Mouse (Mus musculus): ENCODE measurements around the gene Fam222a. TPM values are rescaled to one million over a fixed set of nuclear protein-coding genes. Genes with fewer than 3 reads are reported as not detected.
A peak's percentile ranks its signal among the peaks of the same experiment; 100 is the strongest.

Fam222a gene
- polyA plus RNA-seq, 1 experiment from 2014 or later = 8.3 TPM

DNA sequence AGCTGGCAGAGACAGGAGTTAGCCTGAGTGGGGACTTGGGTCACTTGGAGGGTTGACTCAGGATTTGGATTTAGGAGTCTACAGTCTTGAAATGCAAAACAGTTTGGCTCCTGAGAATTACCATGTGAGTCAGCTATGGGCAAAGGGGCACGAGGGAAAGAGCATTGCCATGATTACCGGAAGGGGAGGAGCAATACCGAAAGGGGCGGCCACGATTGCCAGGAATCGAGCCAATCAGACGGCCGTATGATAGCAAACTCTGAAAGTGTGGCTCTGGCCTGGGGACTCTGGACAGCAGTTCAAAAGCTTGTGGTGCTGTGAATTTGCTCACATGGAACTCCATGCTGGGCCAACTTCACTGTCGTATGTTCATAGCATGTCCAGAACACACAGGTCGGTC is 18.8 kb upstream of the Fam222a start:
- H3K4me1 ChIP-seq (replicated peaks) = peaks cover 17% of the 10 kb centered on the region
- H3K27ac ChIP-seq (replicated peaks) = no peak overlapping the region
- H3K4me2 ChIP-seq = no peak overlapping the region
- H3K9ac ChIP-seq = no peak overlapping the region
- H3K9me3 ChIP-seq = no peaks in the 10 kb centered on the region
- no peaks in the 10 kb centered on the region for H3K36me3 ChIP-seq
- ATAC-seq (ENCODE audit: low FRiP score, low read depth) = no peak
- WGBS = 94% methylated on average over 10 of the region's 10 CpGs
- H3K27me3 ChIP-seq = no peaks in the 10 kb centered on the region
- no peak overlapping the region for H3K4me3 ChIP-seq

DNA sequence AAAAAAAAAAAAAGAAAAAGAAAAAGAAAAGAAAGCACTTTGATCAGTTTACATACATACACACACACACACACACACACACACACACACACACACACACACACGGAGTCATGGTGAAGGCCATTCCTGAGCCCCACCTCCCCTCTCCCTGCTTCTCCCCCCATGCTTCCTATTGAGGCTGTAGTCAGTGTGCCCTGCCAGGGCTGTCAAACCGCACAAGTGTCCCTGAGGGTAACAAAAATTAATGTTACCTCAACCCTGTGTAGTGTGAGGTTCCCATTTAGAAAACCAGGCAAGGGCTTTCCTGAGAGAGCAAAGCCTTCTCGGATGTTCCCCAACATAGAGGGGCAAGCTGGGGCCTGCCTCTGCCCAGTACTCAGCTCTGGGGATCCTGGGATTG is 18.0 kb upstream of the Fam222a start:
- H3K27me3 ChIP-seq = no peaks in the 10 kb centered on the region
- no peak overlapping the region for H3K4me2 ChIP-seq
- H3K9ac ChIP-seq = no peak overlapping the region
- H3K4me3 ChIP-seq = no peak overlapping the region
- WGBS = 63% methylated on average over 3 of the region's 3 CpGs
- no peaks in the 10 kb centered on the region for H3K9me3 ChIP-seq
- H3K4me1 ChIP-seq (replicated peaks) = peaks cover 18% of the 10 kb centered on the region
- H3K27ac ChIP-seq (replicated peaks) = no peak overlapping the region
- ATAC-seq (ENCODE audit: low FRiP score, low read depth) = no peak
- H3K36me3 ChIP-seq = no peaks in the 10 kb centered on the region

DNA sequence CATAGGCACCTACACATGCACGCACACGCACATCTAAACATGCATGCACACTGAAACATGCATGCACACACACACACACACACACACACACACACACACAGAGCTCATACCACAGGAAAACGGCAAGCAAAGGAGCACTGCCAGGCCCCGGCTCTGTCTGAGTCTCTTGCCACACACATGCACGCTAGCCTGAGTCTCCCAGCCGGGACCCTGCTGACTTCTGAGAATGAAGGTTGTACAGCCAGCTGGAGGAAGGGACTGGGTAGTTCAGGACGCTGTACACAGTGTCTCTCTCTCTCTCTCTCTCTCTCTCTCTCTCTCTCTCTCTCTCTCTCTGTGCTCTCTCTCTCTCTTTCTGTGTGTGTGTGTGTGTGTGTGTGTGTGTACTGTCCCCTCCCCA is 17.4 kb upstream of the Fam222a start:
- no peak for ATAC-seq (ENCODE audit: low FRiP score, low read depth)
- no peaks in the 10 kb centered on the region for H3K27me3 ChIP-seq
- WGBS = 48% methylated on average over 7 of the region's 7 CpGs

DNA sequence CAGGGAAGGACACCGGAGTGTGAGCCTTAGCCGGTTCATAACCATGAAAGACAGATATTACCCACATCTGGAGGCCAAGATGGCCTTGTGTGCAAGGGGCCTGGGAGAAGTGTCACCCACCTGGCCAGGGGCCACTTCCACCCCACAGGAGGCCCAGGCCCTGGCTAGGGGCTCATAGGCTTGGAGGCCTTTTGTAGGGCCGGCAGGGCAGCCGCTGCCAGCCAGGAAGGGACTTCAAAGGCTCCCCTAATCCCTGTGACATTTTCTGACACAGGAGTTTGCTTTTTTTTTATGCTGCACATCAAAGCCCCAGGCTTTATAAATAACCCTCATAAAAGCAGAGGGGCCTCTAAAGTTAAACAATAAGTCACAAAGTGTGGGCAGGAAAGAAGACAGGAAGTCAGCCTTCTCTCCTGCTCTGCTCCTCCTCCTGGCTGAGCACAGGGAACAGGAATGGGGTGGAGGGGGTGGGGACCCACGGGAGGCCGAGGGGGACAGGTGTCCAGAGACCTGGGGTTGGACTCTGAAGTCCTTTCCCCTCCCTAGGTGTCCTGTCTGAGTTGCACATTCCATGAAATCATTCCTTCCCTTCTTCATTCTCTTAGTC is 16.8 kb upstream of the Fam222a start:
- Histone ChIP-seq H3K27me3 (no peaks in the 10 kb centered on the region), H3K27ac (replicated peaks) (no peak overlapping the region), H3K4me1 (replicated peaks) (peaks cover 18% of the 10 kb centered on the region), H3K36me3 (no peaks in the 10 kb centered on the region), H3K9ac (no peak overlapping the region), H3K4me3 (no peak overlapping the region), H3K9me3 (no peaks in the 10 kb centered on the region), H3K4me2 (no peak overlapping the region)
- 32% methylated on average over 6 of the region's 6 CpGs for WGBS
- ATAC-seq (ENCODE audit: low FRiP score, low read depth) = no peak

More for the DNA sequence above, 17.4 kb upstream of the Fam222a start:
- H3K4me2 ChIP-seq = no peak overlapping the region
- no peaks in the 10 kb centered on the region for H3K36me3 ChIP-seq
- no peaks in the 10 kb centered on the region for H3K9me3 ChIP-seq
- H3K27ac ChIP-seq (replicated peaks) = no peak overlapping the region
- H3K9ac ChIP-seq = no peak overlapping the region
- H3K4me1 ChIP-seq (replicated peaks) = peaks cover 18% of the 10 kb centered on the region
- no peak overlapping the region for H3K4me3 ChIP-seq

DNA sequence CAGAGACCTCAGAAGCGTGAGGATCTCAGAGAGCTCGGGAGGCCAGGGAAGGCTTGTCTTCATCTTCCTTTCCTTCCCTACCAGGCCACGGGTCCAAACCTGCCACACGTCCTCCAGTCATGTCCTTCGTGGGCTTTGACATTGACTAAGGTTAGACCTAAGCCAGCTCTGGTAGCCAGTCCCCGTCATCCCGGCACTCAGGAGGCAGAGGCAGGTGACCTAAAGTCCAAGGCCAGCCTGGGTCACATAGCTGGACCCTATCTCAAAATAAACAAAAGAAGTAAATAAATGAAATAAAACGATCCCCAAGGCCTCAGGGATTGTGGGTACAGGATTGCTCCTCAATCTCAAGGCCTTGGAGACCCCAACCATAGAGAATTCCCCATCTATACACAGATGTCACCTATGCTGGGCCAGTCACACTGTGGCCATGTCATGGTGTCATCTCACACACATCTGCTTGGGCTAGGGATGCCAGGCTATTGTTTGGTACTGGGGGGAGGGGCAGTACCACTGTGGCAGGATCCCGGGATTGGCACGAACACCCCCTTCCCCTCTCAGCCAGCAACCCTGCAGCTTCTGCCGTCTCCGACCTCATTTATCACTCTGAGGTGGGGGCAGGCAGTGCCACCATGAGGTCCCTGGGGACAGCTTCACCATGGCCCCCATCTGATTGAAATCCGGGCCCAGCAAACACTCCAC is 15.2 kb upstream of the Fam222a start:
- H3K4me1 ChIP-seq (replicated peaks) = peaks cover 18% of the 10 kb centered on the region
- H3K36me3 ChIP-seq = no peaks in the 10 kb centered on the region
- peak; percentile 60 for ATAC-seq (ENCODE audit: low FRiP score, low read depth)
- no peak overlapping the region for H3K4me2 ChIP-seq
- H3K27me3 ChIP-seq = no peaks in the 10 kb centered on the region
- H3K9me3 ChIP-seq = no peaks in the 10 kb centered on the region
- no peak overlapping the region for H3K4me3 ChIP-seq
- H3K27ac ChIP-seq (replicated peaks) = 0 out of 2 replicates have a peak overlapping the region, but pooled peaks have one; percentile 25
- 60% methylated on average over 13 of the region's 13 CpGs for WGBS
- H3K9ac ChIP-seq = no peak overlapping the region

DNA sequence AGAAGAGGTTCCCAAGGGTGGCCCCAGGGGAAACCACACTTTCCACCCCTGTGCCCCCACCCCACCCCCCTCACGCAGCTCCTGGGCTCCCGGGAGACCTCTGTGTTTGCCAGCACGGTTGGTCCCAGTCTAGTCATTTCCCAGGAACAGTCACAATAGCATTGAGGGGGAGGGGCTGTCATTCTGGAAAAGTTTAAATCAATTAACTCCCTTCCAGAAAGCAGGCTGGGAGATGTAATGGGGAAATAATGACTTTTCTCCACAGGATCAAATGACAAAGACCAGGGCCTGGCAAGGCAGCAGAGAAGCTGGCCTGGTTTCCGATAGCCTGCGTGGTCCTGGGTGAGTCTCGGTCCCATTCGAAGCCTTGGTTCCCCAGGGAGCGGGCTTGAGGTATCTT is 14.1 kb upstream of the Fam222a start:
- H3K9ac ChIP-seq = no peak overlapping the region
- no peak overlapping the region for H3K27ac ChIP-seq (replicated peaks)
- H3K4me2 ChIP-seq = no peak overlapping the region
- WGBS = 37% methylated on average over 8 of the region's 8 CpGs
- no peaks in the 10 kb centered on the region for H3K9me3 ChIP-seq
- peaks cover 18% of the 10 kb centered on the region for H3K4me1 ChIP-seq (replicated peaks)
- H3K4me3 ChIP-seq = no peak overlapping the region
- H3K27me3 ChIP-seq = no peaks in the 10 kb centered on the region
- no peak for ATAC-seq (ENCODE audit: low FRiP score, low read depth)
- H3K36me3 ChIP-seq = no peaks in the 10 kb centered on the region

DNA sequence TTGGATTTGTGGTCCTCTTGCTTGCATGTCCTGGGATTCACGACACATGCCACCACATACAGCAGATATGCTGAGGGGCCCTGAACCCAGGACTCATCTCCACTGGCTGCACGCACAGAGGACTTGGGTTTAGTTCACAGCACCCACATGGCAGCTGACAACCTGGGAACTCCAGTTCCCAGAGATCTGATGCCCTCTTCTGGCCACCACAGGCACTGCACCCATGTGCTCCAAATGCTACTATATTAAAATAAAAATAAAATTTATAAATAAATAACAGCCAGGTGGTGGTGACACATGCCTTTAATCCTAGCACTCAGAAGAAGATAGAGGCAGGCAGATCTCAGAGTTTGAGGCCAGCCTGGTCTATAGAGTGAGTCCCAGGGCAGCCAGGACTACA is 12.4 kb upstream of the Fam222a start:
- 98% methylated on average over 2 of the region's 2 CpGs for WGBS

DNA sequence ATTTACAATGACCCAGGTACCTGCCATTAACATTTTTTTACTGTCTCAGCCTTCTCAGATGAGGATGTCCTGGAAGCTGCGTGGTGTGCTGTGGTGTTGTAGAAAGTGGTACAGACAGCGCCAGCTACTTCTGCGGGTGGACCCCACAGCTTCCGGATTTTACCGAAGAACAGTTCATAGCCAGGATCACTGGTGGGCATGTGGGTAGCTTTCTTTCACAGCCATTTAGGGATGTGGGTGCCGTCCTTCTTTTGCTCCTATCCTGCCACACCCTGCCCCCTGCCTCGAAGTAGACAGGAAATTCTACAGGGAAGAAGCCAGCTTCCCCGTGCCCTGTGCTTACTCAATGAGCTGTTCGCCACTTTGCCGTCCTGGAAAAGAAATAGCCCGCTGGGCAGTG is 11.7 kb upstream of the Fam222a start:
- Histone ChIP-seq H3K27ac (replicated peaks) (no peak overlapping the region), H3K27me3 (no peaks in the 10 kb centered on the region), H3K9ac (no peak overlapping the region), H3K4me1 (replicated peaks) (peaks cover 14% of the 10 kb centered on the region), H3K9me3 (no peaks in the 10 kb centered on the region), H3K36me3 (no peaks in the 10 kb centered on the region), H3K4me3 (no peak overlapping the region), H3K4me2 (no peak overlapping the region)
- 72% methylated on average over 11 of the region's 11 CpGs for WGBS
- ATAC-seq (ENCODE audit: low FRiP score, low read depth) = no peak

More for the DNA sequence above, 12.4 kb upstream of the Fam222a start:
- Histone ChIP-seq H3K4me3 (no peak overlapping the region), H3K9ac (no peak overlapping the region), H3K4me2 (no peak overlapping the region), H3K27me3 (no peaks in the 10 kb centered on the region), H3K27ac (replicated peaks) (no peak overlapping the region), H3K36me3 (no peaks in the 10 kb centered on the region), H3K9me3 (no peaks in the 10 kb centered on the region), H3K4me1 (replicated peaks) (peaks cover 16% of the 10 kb centered on the region)
- ATAC-seq (ENCODE audit: low FRiP score, low read depth) = no peak

DNA sequence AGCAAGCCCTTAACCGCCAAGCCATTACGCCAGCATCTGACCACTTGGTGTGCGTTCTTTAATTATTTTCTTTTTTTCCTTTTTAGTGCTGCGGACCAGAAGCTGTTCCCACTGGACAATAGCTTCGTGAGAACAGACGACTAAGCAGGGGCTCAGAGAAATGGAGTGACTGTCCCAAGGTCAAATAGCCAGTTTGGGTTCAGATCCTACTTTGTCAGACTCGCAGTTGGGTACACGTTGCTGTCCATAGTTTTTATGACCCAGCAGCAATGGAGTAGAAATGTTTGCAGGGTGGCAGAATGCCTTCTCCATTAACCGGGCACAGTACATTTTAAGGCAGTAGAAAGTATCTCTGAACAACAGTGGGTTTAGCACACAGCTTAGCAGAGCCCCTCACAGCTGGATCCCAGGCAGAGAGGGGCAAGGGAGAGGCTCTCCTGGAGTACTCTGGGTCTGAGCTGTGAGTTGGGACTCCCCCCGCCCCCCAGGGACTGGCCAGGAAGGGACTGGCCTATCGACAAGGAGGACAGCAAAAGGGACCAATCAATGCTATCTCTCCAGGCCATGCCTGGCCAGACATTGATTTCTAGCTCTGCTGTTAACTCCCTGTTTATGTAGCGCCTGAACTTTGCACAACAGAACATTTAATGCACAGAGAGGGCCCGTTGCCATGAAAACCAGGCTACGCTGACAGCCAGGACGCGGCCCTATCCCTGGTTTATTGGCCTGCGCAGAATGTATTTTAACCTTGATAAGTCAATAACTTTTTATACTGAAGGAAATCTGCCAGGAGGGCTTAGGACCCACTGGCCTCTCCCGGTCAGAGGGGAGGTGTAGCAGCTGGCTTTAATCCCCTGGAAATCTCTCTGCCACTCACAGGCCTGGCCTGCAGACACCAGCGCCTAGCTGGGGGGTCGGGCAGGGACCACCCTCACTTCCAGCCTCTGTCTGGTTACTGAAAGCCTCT is 9.8 kb upstream of the Fam222a start:
- Histone ChIP-seq H3K9me3 (no peaks in the 10 kb centered on the region), H3K4me2 (no peak overlapping the region), H3K4me3 (no peak overlapping the region), H3K27me3 (no peaks in the 10 kb centered on the region), H3K4me1 (replicated peaks) (peaks cover 10% of the 10 kb centered on the region), H3K27ac (replicated peaks) (no peak overlapping the region), H3K36me3 (no peaks in the 10 kb centered on the region), H3K9ac (no peak overlapping the region)
- ATAC-seq (ENCODE audit: low FRiP score, low read depth) = no peak
- WGBS = 61% methylated on average over 20 of the region's 20 CpGs

DNA sequence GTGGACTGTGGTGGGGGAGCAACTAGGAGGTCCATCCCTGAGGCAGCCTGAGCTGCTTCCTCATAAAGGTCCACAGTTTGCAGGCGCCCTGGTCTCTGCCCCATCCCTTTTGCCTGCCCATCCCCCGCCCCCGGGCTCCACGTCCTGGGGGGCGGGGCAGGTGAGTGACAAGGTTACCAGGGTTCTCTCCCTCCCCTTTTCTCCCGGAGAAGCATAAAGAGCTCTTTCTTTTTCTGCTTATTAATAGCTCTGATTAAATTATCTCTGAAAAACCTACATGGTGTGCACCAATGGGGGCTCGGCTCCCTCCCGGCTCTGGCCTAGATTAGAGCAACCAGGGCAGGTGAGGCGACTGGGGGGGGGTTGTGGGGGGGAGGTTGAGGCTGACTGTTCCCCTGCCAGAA is 7.3 kb upstream of the Fam222a start:
- H3K9ac ChIP-seq = no peak overlapping the region
- no peaks in the 10 kb centered on the region for H3K36me3 ChIP-seq
- H3K4me1 ChIP-seq (replicated peaks) = peaks cover 4% of the 10 kb centered on the region; the same call in 1 of the 2 replicates
- no peak overlapping the region for H3K4me3 ChIP-seq
- no peak overlapping the region for H3K27ac ChIP-seq (replicated peaks)
- no peaks in the 10 kb centered on the region for H3K27me3 ChIP-seq
- 25% methylated on average over 9 of the region's 9 CpGs for WGBS
- H3K4me2 ChIP-seq = no peak overlapping the region
- peak; percentile 31; the same call in 1 of the 2 replicates for ATAC-seq (ENCODE audit: low FRiP score, low read depth)
- no peaks in the 10 kb centered on the region for H3K9me3 ChIP-seq

DNA sequence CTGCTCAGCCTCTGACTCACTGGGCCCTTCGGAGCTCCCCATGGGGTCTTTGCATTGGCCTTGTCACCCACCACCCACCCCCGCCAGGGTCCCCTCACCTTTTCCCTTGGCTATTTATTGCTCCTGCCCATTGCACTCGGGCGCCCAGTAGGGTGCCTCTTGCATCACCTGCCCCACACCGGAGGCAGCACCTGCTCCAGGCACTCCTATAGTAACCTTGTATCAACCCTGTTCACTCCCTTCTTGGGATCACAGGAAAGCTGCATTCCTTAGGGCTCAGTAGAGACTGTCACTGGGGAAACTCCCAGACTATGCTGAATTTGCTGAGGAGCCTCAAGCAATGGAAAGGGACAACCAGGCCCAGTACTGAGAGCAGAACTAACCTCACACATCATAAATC is 6.9 kb upstream of the Fam222a start:
- Histone ChIP-seq H3K27me3 (no peaks in the 10 kb centered on the region), H3K4me2 (no peak overlapping the region), H3K9me3 (no peaks in the 10 kb centered on the region), H3K4me1 (replicated peaks) (peaks cover 4% of the 10 kb centered on the region; the same call in 1 of the 2 replicates), H3K4me3 (no peak overlapping the region), H3K36me3 (no peaks in the 10 kb centered on the region), H3K27ac (replicated peaks) (no peak overlapping the region), H3K9ac (no peak overlapping the region)
- WGBS = 67% methylated on average over 5 of the region's 5 CpGs
- ATAC-seq (ENCODE audit: low FRiP score, low read depth) = no peak

DNA sequence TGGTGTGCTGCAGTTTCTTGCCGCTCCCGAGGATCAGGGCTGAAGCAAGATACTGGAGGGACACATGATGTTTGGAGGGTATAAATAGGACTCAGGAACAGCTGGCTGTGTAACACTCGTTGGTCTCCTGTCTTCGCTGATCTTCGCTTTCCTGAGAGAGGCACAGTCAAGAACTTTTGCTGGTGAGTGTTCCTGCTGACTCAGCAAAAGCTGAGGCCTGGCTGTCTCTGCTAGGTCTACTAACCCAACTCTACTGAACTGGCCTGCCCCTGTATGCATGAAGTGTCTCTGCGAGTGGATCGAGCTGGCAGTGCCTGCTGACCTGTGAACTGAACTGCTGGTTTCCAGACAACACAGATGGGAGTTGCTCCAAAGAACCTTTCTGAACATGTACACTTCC is 3.8 kb upstream of the Fam222a start:
- peaks cover 15% of the 10 kb centered on the region for H3K4me1 ChIP-seq (replicated peaks)
- H3K27me3 ChIP-seq = no peaks in the 10 kb centered on the region
- no peak for ATAC-seq (ENCODE audit: low FRiP score, low read depth)
- no peak overlapping the region for H3K9ac ChIP-seq
- no peak overlapping the region for H3K4me3 ChIP-seq
- no peak overlapping the region for H3K27ac ChIP-seq (replicated peaks)
- no peaks in the 10 kb centered on the region for H3K9me3 ChIP-seq
- 93% methylated on average over 7 of the region's 7 CpGs for WGBS
- H3K4me2 ChIP-seq = no peak overlapping the region
- no peaks in the 10 kb centered on the region for H3K36me3 ChIP-seq
